Mouse (Mus musculus) forebrain, postnatal 0 days (tissue): ENCODE results near the gene Gm43720. TPM values are rescaled to one million over a fixed set of nuclear protein-coding genes. Genes with fewer than 3 reads are reported as not detected.

Source experiments
- ATAC-seq: fragments of 200-750 bp; cut with Nextera tagmentation; 2 replicates; pipeline ENCODE4 v1.8.0; 2017; ENCODE audit warnings: mild to moderate bottlenecking, moderate library complexity
- DNase-seq: peaks from one replicate; pipeline ENCODE4 v3.0.0-alpha.2; 2015
- H3K27ac ChIP-seq: fragments of 300-500 bp; sonication (generic); 2 replicates; pipeline ENCODE4 v1.5.1; 2014; ENCODE audit warnings: low read depth, mild to moderate bottlenecking, antibody characterized with exemption, low read length, moderate library complexity, mixed read lengths
- H3K27me3 ChIP-seq: fragments of 300-500 bp; sonication (generic); 2 replicates; pipeline ENCODE4 v1.6.1; 2014; ENCODE audit warnings: mild to moderate bottlenecking, low read length, mixed read lengths; ENCODE audit not compliant: insufficient read depth
- H3K36me3 ChIP-seq: fragments of 300-500 bp; sonication (generic); 2 replicates; pipeline ENCODE4 v1.6.1; 2014; ENCODE audit warnings: mild to moderate bottlenecking, moderate library complexity; ENCODE audit not compliant: insufficient read depth
- H3K4me1 ChIP-seq: fragments of 300-500 bp; sonication (generic); 2 replicates; pipeline ENCODE4 v1.6.1; 2014; ENCODE audit warnings: antibody characterized with exemption; ENCODE audit not compliant: insufficient read depth
- H3K4me2 ChIP-seq: fragments of 300-500 bp; sonication (generic); 2 replicates; pipeline ENCODE4 v1.6.1; 2014; ENCODE audit warnings: low read depth, mild to moderate bottlenecking, moderate library complexity
- H3K4me3 ChIP-seq: fragments of 300-500 bp; sonication (generic); 2 replicates; pipeline ENCODE4 v1.5.1; 2014; ENCODE audit warnings: low read depth, low read length, mixed read lengths
- H3K9ac ChIP-seq: fragments of 300-500 bp; sonication (generic); 2 replicates; pipeline ENCODE4 v1.6.1; 2014; ENCODE audit warnings: mild to moderate bottlenecking
- H3K9me3 ChIP-seq: fragments of 300-500 bp; sonication (generic); 2 replicates; pipeline ENCODE4 v1.6.1; 2016; ENCODE audit warnings: low read length
- CTCF ChIP-seq: sonication (generic); IDR thresholded peaks from 2 replicates; pipeline ENCODE4 v1.5.1; 2016; ENCODE audit warnings: antibody characterized with exemption, control low read depth, low read depth
- WGBS: fragments of 180-500 bp; shearing (Covaris S2); extraction: QIAGEN DNeasy Blood & Tissue Kit; methylation state at CpG from one replicate; pipeline ENCODE4 v1.1.7; 2014; 5-methylcytosine and 5-hydroxymethylcytosine counted together
- polyA plus RNA-seq: library from polyadenylated mRNA; unstranded; fragments of >200 nt; fragmentation: Nextera tagmentation; extraction: Ambion mirVana; gene quantifications from 2 replicates; pipeline ENCODE4 v1.2.1, GENCODE M21; 2015
- total RNA-seq: library from RNA; depleted of rRNA; stranded (reverse); fragments of >200 nt; gene quantifications from 2 replicates; pipeline ENCODE4 v1.2.3, GENCODE M21; 2014

The Gm43720 gene
- total and polyA plus RNA-seq, 2 experiments from 2014 or later = 0.04 to 0.33 TPM

GRCm38 (mm10) chr5:138262582-138263240, 17.0 kb downstream of the Gm43720 start:
- Histone ChIP-seq H3K9ac (peak overlapping the region; percentile 78), H3K9me3 (no peaks in the 10 kb centered on the region), H3K36me3 (peaks cover 40% of the 10 kb centered on the region), H3K4me3 (peak overlapping the region; percentile 71), H3K27me3 (no peaks in the 10 kb centered on the region), H3K4me2 (peak overlapping the region; percentile 91), H3K27ac (peak overlapping the region; percentile 78; the same call in 1 of the 2 replicates), H3K4me1 (peaks cover 14% of the 10 kb centered on the region)
- ATAC-seq = no peak
- TF ChIP-seq CTCF = 0 out of 2 replicates have a peak, but pooled peaks have one; percentile 4
- 67% methylated on average over 18 of the region's 18 CpGs for WGBS
- no peak for DNase-seq

DNA sequence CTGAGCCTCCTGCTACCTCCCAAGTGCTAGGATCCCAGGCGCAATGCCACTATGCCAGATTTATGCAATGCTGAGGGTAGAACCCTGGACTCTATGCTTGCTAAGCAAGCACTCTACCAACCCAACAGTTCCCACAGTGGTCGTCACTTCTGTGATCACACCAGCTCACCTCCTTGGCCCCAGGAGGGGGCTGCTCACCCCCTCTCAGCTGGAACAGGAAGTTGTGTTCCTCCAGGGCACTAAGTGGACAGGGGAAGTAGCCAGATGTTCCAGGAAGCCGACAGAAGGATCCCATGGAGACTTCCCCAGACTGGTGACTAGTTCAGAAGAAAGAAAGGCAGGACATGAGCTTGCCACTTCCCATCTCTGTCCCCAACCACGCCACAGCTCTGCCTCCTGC, 17.8 kb downstream of the Gm43720 start:
- Histone ChIP-seq H3K4me3 (no peak overlapping the region), H3K27me3 (no peaks in the 10 kb centered on the region), H3K9me3 (no peaks in the 10 kb centered on the region), H3K4me2 (no peak overlapping the region), H3K4me1 (peaks cover 14% of the 10 kb centered on the region), H3K27ac (no peak overlapping the region), H3K9ac (no peak overlapping the region), H3K36me3 (peaks cover 40% of the 10 kb centered on the region)
- whole genome bisulfite sequencing = 91% methylated on average over 4 of the region's 4 CpGs
- TF ChIP-seq CTCF = no peak
- DNase-seq = no peak
- ATAC-seq = no peak

- H3K27ac ChIP-seq = no peak overlapping the region
- DNase-seq (no peak), ATAC-seq (no peak)
- no peak overlapping the region for H3K4me2 ChIP-seq
- H3K9me3 ChIP-seq = no peaks in the 10 kb centered on the region
- no peak overlapping the region for H3K4me3 ChIP-seq
- no peak for TF ChIP-seq CTCF
- no peak overlapping the region for H3K9ac ChIP-seq
- WGBS = 93% methylated on average over 11 of the region's 11 CpGs
- H3K36me3 ChIP-seq = peaks cover 40% of the 10 kb centered on the region
- H3K4me1 ChIP-seq = peaks cover 14% of the 10 kb centered on the region
- H3K27me3 ChIP-seq = no peaks in the 10 kb centered on the region
These were observed 18.9 kb downstream of the Gm43720 start for GRCm38 (mm10) chr5:138260834-138261233.

DNA sequence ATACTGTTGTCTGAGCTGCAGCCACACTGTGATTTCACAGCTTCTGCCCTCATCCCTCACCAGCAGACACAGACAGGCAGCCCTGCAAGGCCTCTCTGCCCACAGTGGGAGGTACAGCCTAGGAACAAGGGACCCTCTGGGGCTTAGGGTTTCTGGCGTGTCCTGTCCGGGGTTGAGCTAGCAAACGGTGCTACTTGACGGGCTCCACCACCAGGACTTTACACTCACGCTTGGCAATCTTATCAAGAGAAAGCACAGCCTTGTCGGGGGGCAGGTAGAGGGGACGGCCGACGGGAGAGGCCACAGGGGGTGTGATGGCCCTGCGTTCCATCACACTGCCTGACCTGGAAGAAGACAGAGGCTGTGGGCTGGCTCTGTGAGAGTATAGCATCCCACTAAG, 19.7 kb downstream of the Gm43720 start:
- WGBS = 89% methylated on average over 10 of the region's 10 CpGs
- no peaks in the 10 kb centered on the region for H3K27me3 ChIP-seq

GRCm38 (mm10) chr5:138258993-138259392, 20.8 kb downstream of the Gm43720 start:
- H3K27me3 ChIP-seq = no peaks in the 10 kb centered on the region
- no peaks in the 10 kb centered on the region for H3K9me3 ChIP-seq
- peaks cover 40% of the 10 kb centered on the region for H3K36me3 ChIP-seq
- no peak overlapping the region for H3K9ac ChIP-seq
- 84% methylated on average over 7 of the region's 7 CpGs for WGBS
- peaks cover 12% of the 10 kb centered on the region for H3K4me1 ChIP-seq
- ATAC-seq = no peak
- no peak overlapping the region for H3K4me3 ChIP-seq
- TF ChIP-seq CTCF = no peak
- H3K4me2 ChIP-seq = no peak overlapping the region
- no peak for DNase-seq
- no peak overlapping the region for H3K27ac ChIP-seq

More for the DNA sequence above, 19.7 kb downstream of the Gm43720 start:
- no peak for DNase-seq
- H3K4me1 ChIP-seq = peaks cover 15% of the 10 kb centered on the region
- no peak overlapping the region for H3K4me3 ChIP-seq
- no peak overlapping the region for H3K9ac ChIP-seq
- peaks cover 40% of the 10 kb centered on the region for H3K36me3 ChIP-seq
- ATAC-seq = no peak
- H3K9me3 ChIP-seq = no peaks in the 10 kb centered on the region
- H3K27ac ChIP-seq = no peak overlapping the region
- no peak overlapping the region for H3K4me2 ChIP-seq
- no peak for TF ChIP-seq CTCF

- H3K9ac ChIP-seq = no peak overlapping the region
- H3K4me2 ChIP-seq = no peak overlapping the region
- H3K4me1 ChIP-seq = peaks cover 12% of the 10 kb centered on the region
- no peak overlapping the region for H3K27ac ChIP-seq
- H3K36me3 ChIP-seq = peaks cover 40% of the 10 kb centered on the region
- H3K9me3 ChIP-seq = no peaks in the 10 kb centered on the region
- ATAC-seq (no peak), DNase-seq (no peak)
- TF ChIP-seq CTCF = no peak
- no peaks in the 10 kb centered on the region for H3K27me3 ChIP-seq
- WGBS = 86% methylated on average over 6 of the region's 6 CpGs
- H3K4me3 ChIP-seq = no peak overlapping the region
These were observed 21.2 kb downstream of the Gm43720 start for GRCm38 (mm10) chr5:138258542-138258941.

- Histone ChIP-seq H3K4me1 (peaks cover 11% of the 10 kb centered on the region), H3K27me3 (no peaks in the 10 kb centered on the region), H3K9ac (no peak overlapping the region), H3K4me2 (no peak overlapping the region), H3K9me3 (no peaks in the 10 kb centered on the region), H3K4me3 (no peak overlapping the region), H3K36me3 (peaks cover 40% of the 10 kb centered on the region), H3K27ac (no peak overlapping the region)
- DNase-seq = no peak
- TF ChIP-seq CTCF = no peak
- no peak for ATAC-seq
- WGBS = 83% methylated on average over 3 of the region's 3 CpGs
These were observed 21.7 kb downstream of the Gm43720 start for GRCm38 (mm10) chr5:138258078-138258477.
